Mouse (Mus musculus) MEL (cell line): ENCODE measurements around the gene Tmem132c. TPM values are rescaled to one million over a fixed set of nuclear protein-coding genes. Genes with fewer than 3 reads are reported as not detected.

Source experiments
- DNase-seq: peaks from one replicate; pipeline ENCODE4 v3.0.0; 2011; ENCODE audit warnings: low read depth, low spot score
- H3K27ac ChIP-seq: 2 replicates; pipeline ENCODE4 v1.5.1; 2012; ENCODE audit warnings: low read depth, mild to moderate bottlenecking, control low read depth, low read length, moderate library complexity; ENCODE audit not compliant: control insufficient read depth
- H3K27me3 ChIP-seq, 2 experiments: fragments of 150-350 bp in 1 of 2; sonication (generic) in 1 of 2; 2 replicates each; pipeline ENCODE4 v1.6.1; 2012; ENCODE audit warnings: low read length in 2 of 2, mild to moderate bottlenecking in 2 of 2, improper control_type of control experiment in 1 of 2, moderate library complexity in 1 of 2; ENCODE audit not compliant: insufficient read depth in 2 of 2, control insufficient read depth in 1 of 2
- H3K36me3 ChIP-seq, 2 experiments: 2 replicates each; pipeline ENCODE4 v1.6.1; 2012 to 2014; ENCODE audit warnings: low read length in 2 of 2, improper control_type of control experiment in 1 of 2, inconsistent platforms in 1 of 2, mild to moderate bottlenecking in 1 of 2; ENCODE audit not compliant: insufficient read depth in 2 of 2, control insufficient read depth in 1 of 2
- H3K4me1 ChIP-seq, 2 experiments: fragments of 150-350 bp in 1 of 2; sonication (generic) in 1 of 2; 2 replicates each; pipeline ENCODE4 v1.6.1; 2012; ENCODE audit warnings: low read length in 2 of 2, improper control_type of control experiment in 1 of 2, mild to moderate bottlenecking in 1 of 2; ENCODE audit not compliant: insufficient read depth in 2 of 2, control insufficient read depth in 1 of 2
- H3K4me3 ChIP-seq, 2 experiments: fragments of 150-350 bp in 1 of 2; sonication (generic) in 1 of 2; 2 replicates each; pipeline ENCODE4 v1.5.1; 2012; ENCODE audit warnings: low read depth in 2 of 2, low read length in 2 of 2, mild to moderate bottlenecking in 2 of 2, moderate library complexity in 2 of 2, control low read depth in 1 of 2, improper control_type of control experiment in 1 of 2; ENCODE audit not compliant: control insufficient read depth in 1 of 2, insufficient read depth in 1 of 2
- H3K79me2 ChIP-seq: 2 replicates; pipeline ENCODE4 v1.6.1; 2012; ENCODE audit warnings: mild to moderate bottlenecking, low read length, moderate library complexity; ENCODE audit not compliant: control insufficient read depth, poor library complexity, insufficient read depth
- H3K9ac ChIP-seq: 2 replicates; pipeline ENCODE4 v1.6.1; 2012; ENCODE audit warnings: low read depth, mild to moderate bottlenecking, control low read depth, low read length, moderate library complexity; ENCODE audit not compliant: control insufficient read depth, poor library complexity, severe bottlenecking
- H3K9me3 ChIP-seq: fragments of 150-350 bp; sonication (generic); replicated peaks from 2 replicates; pipeline ENCODE4 v1.6.1; 2012; ENCODE audit warnings: mild to moderate bottlenecking, low read length, improper control_type of control experiment, moderate library complexity; ENCODE audit not compliant: insufficient read depth
- CHD1 ChIP-seq: IDR thresholded peaks from 2 replicates; pipeline ENCODE4 v1.6.1; 2012; ENCODE audit warnings: low read depth, mild to moderate bottlenecking, inconsistent platforms, low read length, improper control_type of control experiment
- CTCF ChIP-seq, 3 experiments: IDR thresholded peaks in 2 of 3; conservative IDR thresholded peaks in 1 of 3; 2 replicates each; pipeline ENCODE4 v1.5.1; 2011 to 2012; ENCODE audit warnings: low read length in 3 of 3, low read depth in 2 of 3, mild to moderate bottlenecking in 2 of 3, improper control_type of control experiment in 1 of 3, inconsistent platforms in 1 of 3, mixed read lengths in 1 of 3, moderate library complexity in 1 of 3; ENCODE audit not compliant: control insufficient read depth in 1 of 3, insufficient read depth in 1 of 3, poor library complexity in 1 of 3, severe bottlenecking in 1 of 3
- KAT2A ChIP-seq: conservative IDR thresholded peaks from 2 replicates; pipeline ENCODE4 v1.6.1; 2012; ENCODE audit warnings: low read depth, low read length, improper control_type of control experiment, inconsistent platforms
- NELFE ChIP-seq: IDR thresholded peaks from 2 replicates; pipeline ENCODE4 v1.6.1; 2011; ENCODE audit warnings: low read depth, low read length, improper control_type of control experiment
- POLR2AphosphoS5 ChIP-seq: IDR thresholded peaks from 2 replicates; pipeline ENCODE4 v1.6.1; 2012; ENCODE audit warnings: low read depth, borderline replicate concordance, mild to moderate bottlenecking, inconsistent platforms, low read length, moderate library complexity, mixed read lengths
- RAD21 ChIP-seq: IDR thresholded peaks from 2 replicates; pipeline ENCODE4 v1.6.1; 2011; ENCODE audit warnings: mild to moderate bottlenecking, low read depth, low read length, improper control_type of control experiment
- SMC3 ChIP-seq: IDR thresholded peaks from 2 replicates; pipeline ENCODE4 v1.6.1; 2011; ENCODE audit warnings: low read depth, low read length, improper control_type of control experiment
- TAL1 ChIP-seq: IDR thresholded peaks from 2 replicates; pipeline ENCODE4 v1.6.1; 2012; ENCODE audit warnings: mild to moderate bottlenecking, inconsistent platforms, low read length, moderate library complexity, mixed read lengths
- TCF12 ChIP-seq: IDR thresholded peaks from 2 replicates; pipeline ENCODE4 v1.6.1; 2014; ENCODE audit warnings: low read depth, mild to moderate bottlenecking, inconsistent platforms, low read length, improper control_type of control experiment, moderate library complexity
- USF2 ChIP-seq, 2 experiments: IDR thresholded peaks; 2 replicates each; pipeline ENCODE4 v1.6.1; 2011 to 2012; ENCODE audit warnings: improper control_type of control experiment in 2 of 2, low read length in 2 of 2, borderline replicate concordance in 1 of 2, inconsistent platforms in 1 of 2, low read depth in 1 of 2, mild to moderate bottlenecking in 1 of 2; ENCODE audit not compliant: insufficient read depth in 1 of 2
- ZMIZ1 ChIP-seq: IDR thresholded peaks from 2 replicates; pipeline ENCODE4 v1.6.1; 2012; ENCODE audit warnings: low read depth, mild to moderate bottlenecking, inconsistent platforms, low read length, improper control_type of control experiment, moderate library complexity
- ZNF384 ChIP-seq: IDR thresholded peaks from 2 replicates; pipeline ENCODE4 v1.6.1; 2012; ENCODE audit warnings: low read depth, mild to moderate bottlenecking, inconsistent platforms, low read length, improper control_type of control experiment
- polyA plus RNA-seq, 2 experiments: library from polyadenylated mRNA; stranded (reverse) in 1 of 2; unstranded in 1 of 2; fragments of >175 nt in 1 of 2; fragments of >200 nt in 1 of 2; gene quantifications; 2 replicates each; pipeline versions ENCODE4 v1.2.1 to v1.2.4; 2012; ENCODE audit warnings: low replicate concordance in 2 of 2, low read depth in 1 of 2; ENCODE audit not compliant: insufficient read length in 2 of 2, insufficient read depth in 1 of 2, missing spikeins in 1 of 2
- total RNA-seq: library from RNA; depleted of rRNA; stranded (reverse); fragments of 300-350 nt; gene quantifications from 2 replicates; pipeline ENCODE4 v1.2.3, GENCODE M21; 2012

The Tmem132c gene
- total and polyA plus RNA-seq, 3 experiments = not detected

DNA sequence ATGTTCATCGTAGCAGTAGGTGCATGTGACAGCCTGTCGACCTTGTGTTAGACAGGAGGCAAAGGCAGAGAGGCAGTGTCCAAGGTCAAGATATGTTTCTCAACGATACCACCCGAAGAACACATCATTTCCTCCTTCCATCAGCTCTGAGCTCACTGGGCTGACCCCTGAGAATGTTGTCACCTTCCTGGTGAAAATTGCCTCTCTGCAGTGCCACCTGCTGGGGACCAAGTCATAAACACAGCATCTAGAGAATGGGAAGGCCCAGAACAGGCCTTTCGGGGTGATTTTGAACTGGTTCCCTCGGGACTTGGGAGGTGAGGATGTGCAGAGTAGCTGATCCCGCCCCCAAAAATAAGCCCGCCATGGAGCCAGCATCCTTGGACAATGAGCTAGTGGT is 342.1 kb downstream of the Tmem132c start:
- Histone ChIP-seq H3K27me3 (no peaks in the 10 kb centered on the region), H3K9ac (no peak overlapping the region), H3K9me3 (no peaks in the 10 kb centered on the region), H3K4me1 (no peaks in the 10 kb centered on the region), H3K4me3 (no peak overlapping the region), H3K27ac (no peak overlapping the region), H3K79me2 (no peaks in the 10 kb centered on the region), H3K36me3 (no peaks in the 10 kb centered on the region)
- TF ChIP-seq POLR2AphosphoS5 (no peak), ZMIZ1 (no peak), ZNF384 (no peak), TAL1 (no peak), NELFE (no peak), CTCF (IDR thresholded peaks at IDR 0.05 in 2 of 3, conservative IDR thresholded peaks at IDR 0.05 in 1 of 3; ENCODE audit: control insufficient read depth in 1 of 3, insufficient read depth in 1 of 3, low read depth in 2 of 3, low read length in 3 of 3, poor library complexity in 1 of 3, severe bottlenecking in 1 of 3) (0 out of 6 replicates have a peak, but pooled peaks of 1 of the 3 experiments have one; percentile 12), KAT2A (no peak), USF2 (IDR thresholded peaks at IDR 0.05; ENCODE audit: borderline replicate concordance in 1 of 2, insufficient read depth in 1 of 2, low read depth in 1 of 2, low read length in 2 of 2) (no peak)
- no peak for DNase-seq

DNA sequence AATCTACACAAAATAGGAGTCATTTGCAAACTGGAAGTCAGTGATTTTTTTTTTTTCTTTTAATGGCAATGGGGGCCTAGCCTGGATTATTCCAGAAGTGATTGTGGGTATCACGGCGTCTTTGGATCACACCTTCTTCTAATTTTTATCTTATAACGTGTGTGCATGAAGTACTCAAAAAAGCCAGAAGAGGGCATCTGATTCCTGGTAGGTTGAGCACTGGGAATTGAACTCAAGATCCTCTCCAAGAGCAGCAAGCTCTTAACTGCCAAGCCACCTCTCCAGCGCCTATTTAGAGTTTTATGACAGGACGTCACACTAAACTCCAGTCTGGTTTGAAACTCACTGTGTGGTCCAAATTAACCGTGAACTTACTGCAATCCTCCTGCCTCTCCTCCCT is 346.2 kb downstream of the Tmem132c start:
- Histone ChIP-seq H3K27ac (no peak overlapping the region), H3K4me1 (no peaks in the 10 kb centered on the region), H3K27me3 (no peaks in the 10 kb centered on the region), H3K9ac (no peak overlapping the region), H3K36me3 (no peaks in the 10 kb centered on the region), H3K9me3 (no peaks in the 10 kb centered on the region), H3K4me3 (no peak overlapping the region), H3K79me2 (no peaks in the 10 kb centered on the region)
- TF ChIP-seq CTCF (IDR thresholded peaks at IDR 0.05 in 2 of 3, conservative IDR thresholded peaks at IDR 0.05 in 1 of 3; ENCODE audit: control insufficient read depth in 1 of 3, insufficient read depth in 1 of 3, low read depth in 2 of 3, low read length in 3 of 3, poor library complexity in 1 of 3, severe bottlenecking in 1 of 3) = peak in 2 of 3 experiments; percentile 10 to 26; a peak in 2 of 6 replicates
- peak; percentile 25 for TF ChIP-seq RAD21
- TF ChIP-seq TCF12 = no peak
- TF ChIP-seq SMC3 = peak; percentile 33
- DNase-seq = peak; percentile 34

DNA sequence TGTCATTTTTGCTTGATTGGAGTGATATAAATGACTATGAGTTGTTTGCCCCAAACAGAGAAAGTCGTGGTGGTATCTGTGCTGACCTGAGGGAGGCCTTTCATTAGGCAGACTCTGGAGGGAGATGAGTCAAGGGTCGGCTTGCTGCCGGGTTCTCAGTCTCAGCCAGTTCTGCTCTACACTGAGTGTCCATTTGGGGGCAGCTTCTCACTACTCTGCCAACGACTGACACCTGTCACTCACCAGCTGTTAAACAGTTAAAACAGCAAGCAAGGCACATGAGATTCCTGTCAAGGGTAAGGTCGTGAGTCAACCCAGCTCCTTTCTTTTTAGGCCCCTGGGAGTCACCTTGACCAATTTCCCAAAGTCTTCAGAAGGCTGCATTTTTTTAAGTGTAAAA is 350.8 kb downstream of the Tmem132c start:
- TF ChIP-seq CHD1 = no peak
- Histone ChIP-seq H3K36me3 (no peaks in the 10 kb centered on the region), H3K27me3 (no peaks in the 10 kb centered on the region), H3K9ac (no peak overlapping the region), H3K79me2 (no peaks in the 10 kb centered on the region), H3K4me3 (no peak overlapping the region), H3K27ac (no peak overlapping the region), H3K9me3 (no peaks in the 10 kb centered on the region), H3K4me1 (no peaks in the 10 kb centered on the region)
- DNase-seq = no peak
